Mouse (Mus musculus): Measurements from ENCODE around the gene Aurkb.
"Not testable (repeated sequence)": the region's sequence is repeated elsewhere in the genome, so short reads cannot be mapped to it uniquely, and the experiment has no call there.

Gene Aurkb

DNA sequence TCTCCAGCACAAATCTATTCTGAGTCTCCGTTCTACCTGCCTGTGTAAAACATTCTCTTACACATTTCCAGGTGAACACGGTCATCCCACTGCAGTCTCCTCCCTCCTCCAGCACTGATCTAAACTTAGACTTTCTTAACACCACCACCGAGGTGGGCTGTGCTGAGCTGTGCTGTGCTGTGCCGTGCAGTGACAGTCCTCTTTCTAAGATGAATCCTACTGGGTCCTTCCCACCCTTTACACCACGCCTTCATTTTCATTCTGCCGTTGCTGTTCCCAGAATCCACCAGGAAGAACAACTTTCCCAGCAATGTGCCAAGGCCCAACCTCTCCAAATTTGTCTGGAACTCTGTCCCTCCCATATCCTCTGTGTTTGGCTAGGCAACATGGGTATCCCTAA lies 40.9 kb downstream of the Aurkb start:
- no peak for DNase-seq

DNA sequence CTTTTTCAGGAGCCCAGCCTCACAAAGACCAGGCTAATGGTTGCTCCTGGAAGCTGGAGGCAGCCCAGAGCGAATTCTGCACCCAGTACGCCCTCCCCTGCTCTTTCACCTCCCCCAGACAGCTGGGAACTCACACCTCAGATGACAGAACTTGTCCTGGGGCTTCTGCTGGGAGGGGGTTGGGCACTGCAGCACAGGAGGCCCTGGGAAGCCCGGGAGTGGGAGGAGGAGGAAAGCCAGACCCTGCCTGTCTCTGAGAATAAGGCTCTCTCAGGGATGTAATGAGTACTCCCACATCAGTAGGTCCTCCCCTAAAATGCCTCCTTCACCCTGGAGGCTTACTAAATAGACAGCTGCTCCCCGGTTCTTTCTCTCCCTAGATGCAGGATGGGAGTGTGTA lies 41.6 kb downstream of the Aurkb start:
- peak; percentile 32 for DNase-seq

DNA sequence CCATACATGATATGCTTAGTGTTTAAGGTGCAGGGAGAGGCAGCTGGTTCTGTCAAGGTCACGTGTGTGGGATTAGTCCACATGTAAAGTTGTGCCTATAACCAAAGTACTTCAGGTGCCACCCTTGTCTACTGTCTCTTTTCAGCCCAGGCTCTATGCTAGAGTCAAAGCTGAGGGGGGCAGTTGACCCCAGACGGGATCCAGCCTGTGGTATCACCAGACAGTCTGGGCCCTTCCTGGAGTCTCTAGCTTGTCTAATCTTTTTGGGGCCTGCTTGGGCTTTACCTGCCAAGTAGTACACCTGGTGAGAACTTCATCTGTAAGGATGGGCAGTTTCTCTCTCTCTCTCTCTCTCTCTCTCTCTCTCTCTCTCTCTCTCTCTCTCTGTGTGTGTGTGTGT lies 42.1 kb downstream of the Aurkb start:
- no peak for DNase-seq

DNA sequence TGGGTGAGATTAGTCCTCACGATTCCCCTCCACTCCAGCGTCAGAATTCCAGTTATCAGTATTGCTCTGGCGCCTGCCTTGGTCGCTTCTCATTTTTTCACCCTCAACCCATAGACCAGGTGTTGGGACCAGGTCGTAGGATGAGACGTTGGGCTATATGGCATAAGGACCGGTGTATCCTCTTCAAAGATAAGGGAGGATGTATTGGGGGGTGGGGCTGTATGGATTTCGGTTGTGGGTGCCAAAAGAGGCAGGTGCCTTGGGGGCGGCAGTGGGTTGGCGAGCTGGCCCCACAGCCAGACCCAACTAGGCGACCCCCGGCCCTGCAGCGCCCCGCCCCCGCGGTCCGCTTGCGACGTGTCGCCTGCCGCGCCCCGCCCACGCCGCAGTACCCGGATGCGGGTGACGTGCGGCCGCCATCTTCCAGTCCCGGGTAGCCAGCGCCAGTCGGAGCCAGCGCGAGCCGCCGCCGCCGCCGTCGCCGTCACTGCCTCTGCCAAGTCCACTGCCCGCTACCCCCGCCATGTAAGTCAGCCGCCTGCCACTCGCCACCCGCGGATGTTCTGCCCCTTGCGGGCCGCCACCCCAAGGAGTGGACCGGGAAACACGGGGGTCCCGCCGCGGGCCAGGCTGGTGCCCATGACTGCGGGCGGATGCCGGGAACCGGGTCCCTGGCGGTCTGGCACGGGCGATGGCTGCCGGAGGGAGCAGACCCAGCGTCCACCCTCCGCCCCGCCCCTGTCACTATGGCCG lies 42.8 kb downstream of the Aurkb start, which contains the start of gene Vamp2:
Gene Vamp2 (plus strand): TSS at position 388 of the 753 bp plus-strand sequence.
- peak; percentile 89 for DNase-seq

DNA sequence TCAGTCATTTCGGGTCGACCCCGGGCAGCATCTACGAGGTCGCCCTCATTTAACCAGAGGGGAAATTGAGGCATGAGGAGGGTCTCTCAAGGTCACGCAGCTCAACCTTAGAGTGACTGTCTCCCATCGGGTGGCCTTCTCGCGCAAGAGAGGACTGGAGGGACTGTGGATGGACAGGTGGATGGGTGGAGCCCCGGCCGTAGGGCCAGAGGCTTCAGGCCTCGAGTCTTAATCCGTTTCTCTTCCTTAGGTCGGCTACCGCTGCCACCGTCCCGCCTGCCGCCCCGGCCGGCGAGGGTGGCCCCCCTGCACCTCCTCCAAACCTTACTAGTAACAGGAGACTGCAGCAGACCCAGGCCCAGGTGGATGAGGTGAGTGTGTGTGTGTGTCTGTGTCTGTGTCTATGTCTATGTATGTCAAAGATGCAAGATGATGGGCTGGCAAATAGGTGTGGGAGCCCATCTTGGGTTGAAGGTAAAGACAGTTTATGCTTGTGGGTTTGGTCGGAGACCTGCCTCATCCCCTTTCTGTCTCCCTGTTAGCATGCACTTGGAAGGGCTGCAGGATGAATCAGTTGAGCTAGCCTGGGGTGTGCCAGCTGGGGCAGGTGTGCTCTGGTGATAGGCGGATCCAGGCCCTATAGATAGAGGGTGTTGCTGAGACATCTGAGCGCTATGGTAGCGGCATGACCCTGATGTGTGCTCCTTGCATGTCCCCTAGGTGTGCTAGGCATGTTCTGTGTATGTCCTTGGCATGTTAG lies 43.6 kb downstream of the Aurkb start:
- peak; percentile 74 for DNase-seq

DNA sequence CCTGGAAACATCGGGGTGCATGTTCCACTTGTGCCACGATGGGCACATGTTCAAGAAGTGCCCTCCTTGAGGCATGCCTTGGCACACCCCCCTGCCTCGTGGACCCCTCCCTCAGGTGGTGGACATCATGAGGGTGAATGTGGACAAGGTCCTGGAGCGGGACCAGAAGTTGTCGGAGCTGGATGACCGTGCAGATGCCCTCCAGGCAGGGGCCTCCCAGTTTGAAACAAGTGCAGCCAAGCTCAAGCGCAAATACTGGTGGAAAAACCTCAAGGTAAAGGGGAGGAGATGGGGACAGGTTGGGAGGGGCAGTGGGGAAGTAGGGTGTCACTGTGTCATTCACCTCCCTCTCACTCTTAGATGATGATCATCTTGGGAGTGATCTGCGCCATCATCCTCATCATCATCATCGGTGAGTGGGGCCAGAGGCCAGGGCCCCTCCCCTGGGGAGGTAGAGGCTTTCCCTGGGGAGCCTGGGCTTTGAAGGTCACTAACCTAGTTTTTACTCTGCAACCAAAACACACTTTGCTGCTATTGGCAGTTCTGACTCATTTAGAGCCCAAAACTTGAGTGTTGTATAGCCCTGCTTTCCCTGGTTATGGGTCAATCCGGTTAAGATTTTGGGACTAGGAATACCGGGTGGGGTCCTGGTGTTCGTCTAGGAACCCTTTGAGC lies 44.3 kb downstream of the Aurkb start:
- DNase-seq = no peak

DNA sequence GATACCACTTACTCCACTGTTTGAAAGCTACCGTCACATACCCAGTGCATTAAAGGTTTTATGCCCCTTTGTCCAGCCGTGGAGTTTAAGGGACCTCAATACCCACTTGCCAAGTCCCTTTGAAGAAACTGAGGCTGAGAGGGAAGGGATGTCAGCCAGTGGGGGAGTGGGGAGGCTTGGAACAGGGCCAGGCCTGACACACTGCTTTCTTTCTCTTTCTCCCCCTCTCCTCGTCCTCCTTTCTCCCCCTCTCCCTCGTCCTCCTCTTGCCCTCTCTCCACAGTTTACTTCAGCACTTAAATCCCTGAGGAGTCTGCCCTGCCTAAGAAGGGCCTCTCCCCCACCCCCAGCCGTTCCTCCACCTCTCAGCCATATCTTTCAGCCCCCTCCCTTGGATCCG lies 44.9 kb downstream of the Aurkb start:
- no peak for DNase-seq

DNA sequence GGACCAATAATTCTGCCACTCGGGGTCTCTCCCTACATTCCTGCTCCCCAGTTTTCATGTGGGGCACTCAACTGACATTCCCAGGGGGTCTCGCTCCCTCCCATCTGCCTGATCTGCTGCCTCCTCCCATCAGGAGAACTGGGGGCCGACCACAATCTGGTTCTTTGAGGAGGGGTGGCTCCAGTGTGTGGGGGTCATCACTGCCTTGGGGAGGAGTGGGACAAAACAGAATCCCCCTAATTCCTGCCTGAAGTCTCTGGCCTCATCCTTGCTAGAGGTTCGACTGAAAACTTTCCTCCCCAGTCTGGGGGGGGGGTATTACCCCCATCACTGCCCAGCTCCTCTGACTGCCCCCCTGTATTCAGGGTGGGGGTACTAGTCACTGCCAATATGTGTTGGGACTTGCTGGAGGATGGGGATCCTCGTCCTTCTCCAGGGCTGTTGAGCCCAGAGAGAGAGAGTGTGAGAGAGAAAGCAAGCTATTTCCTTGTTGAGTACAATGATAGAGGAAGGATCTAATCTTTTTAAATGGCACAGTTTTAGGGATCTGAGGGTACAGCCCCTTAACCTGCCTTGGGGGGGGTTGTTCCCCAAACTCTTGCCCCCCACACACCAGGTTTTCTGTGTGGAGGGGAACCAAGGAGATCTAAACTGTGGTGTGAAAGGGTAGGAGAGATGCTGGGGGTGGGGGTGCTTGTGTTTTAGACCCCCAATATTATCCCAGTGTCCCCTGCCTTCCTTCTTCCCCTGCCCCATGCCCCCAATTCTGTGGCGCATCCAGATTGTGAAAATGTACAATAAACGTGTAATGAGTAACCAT lies 46.3 kb downstream of the Aurkb start:
- DNase-seq = no peak

DNA sequence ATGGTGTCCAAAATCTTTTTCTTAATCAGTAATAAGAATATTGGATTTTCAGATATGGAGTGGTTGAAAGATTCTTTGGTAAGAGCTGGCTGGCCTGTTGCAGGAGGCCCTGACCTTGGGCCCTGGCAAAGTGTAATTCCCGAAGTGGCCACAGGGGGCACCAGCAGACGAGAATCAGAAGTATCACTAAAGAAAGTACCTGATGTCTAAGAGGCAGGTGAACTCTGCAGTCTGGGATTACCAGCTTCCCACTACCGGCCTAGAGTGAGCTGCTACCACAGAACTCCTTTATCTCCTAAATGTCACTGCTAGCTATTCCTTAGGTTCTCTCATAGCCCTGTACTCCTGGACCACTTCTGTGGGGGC lies 46.9 kb downstream of the Aurkb start:
- peak; percentile 88 for DNase-seq

DNA sequence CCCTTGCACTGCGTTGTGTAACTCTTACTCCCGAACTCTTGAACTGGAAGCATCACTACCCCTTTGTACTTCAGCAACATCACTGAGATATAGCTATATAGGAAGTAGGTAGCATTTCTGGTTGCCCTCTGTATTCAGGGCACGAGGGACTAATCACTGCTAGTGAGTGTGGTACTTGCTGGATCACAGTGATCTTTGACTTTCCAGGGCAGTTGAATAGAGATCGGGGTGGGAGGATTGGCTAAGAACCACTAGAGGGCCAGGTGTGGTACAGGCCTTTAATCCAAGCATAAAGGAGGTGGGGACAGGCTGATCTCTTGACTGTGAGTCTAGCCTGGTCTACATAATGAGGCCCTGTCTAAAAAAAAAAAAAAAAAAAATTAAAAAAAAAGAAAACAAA lies 47.4 kb downstream of the Aurkb start:
- DNase-seq = no peak

DNA sequence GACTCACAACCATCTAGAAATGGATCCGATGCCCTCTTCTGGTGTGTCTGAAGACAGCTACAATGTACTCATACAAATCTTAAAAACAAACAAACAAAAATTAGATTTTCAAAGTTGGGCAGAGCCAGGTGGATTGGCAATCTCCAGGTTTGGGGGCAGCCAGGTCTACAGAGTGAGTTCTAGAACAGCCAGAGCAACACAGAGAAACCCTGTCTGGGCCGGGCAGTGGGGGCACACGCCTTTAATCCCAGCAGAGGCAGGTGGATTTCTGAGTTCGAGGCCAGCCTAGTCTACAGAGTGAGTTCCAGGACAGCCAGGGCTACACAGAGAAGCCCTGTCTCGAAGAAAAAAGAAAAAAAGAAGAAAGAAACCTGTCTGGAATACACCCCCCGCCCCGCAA lies 48.4 kb downstream of the Aurkb start:
- not testable (repeated sequence) for DNase-seq

DNA sequence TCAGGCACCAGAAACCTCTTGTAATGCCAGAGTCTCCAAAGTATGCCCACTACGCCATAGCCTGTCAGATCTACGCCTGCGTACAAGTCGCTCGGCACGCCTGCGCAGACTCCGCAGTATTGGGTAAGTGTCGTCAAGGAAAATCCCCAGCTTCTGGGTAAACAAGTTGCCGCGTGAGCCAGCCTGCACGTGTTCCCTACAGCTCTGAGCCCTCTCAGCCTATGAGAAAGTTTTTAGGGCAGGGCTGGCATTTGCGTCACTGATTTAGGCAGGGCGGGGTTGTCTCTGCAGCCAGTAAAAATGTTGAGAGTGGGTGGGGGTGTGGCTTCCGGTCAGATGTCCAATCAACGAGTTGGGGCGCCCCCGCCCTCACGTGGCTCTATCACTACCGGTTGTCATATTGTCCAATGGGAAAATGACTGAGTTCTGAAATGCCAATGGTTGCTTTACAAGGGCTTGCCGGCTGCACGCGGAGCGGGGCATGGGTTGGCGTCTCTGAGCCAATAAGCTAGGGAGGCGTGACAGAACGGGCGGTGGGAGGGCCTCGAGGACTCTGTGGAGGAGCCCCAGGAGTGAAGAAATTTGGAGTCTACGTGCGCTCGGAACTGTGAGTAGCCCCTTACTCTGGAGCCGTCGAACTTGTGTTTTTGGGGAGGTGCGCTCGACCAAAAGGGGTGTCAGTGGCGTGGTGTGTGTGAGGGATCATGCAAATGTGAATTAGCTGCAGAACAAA lies 49.4 kb downstream of the Aurkb start, which contains the start of gene Per1:
Gene Per1 (plus strand): TSS at position 521 of the 733 bp plus-strand sequence.
- DNase-seq = peak; percentile 98

DNA sequence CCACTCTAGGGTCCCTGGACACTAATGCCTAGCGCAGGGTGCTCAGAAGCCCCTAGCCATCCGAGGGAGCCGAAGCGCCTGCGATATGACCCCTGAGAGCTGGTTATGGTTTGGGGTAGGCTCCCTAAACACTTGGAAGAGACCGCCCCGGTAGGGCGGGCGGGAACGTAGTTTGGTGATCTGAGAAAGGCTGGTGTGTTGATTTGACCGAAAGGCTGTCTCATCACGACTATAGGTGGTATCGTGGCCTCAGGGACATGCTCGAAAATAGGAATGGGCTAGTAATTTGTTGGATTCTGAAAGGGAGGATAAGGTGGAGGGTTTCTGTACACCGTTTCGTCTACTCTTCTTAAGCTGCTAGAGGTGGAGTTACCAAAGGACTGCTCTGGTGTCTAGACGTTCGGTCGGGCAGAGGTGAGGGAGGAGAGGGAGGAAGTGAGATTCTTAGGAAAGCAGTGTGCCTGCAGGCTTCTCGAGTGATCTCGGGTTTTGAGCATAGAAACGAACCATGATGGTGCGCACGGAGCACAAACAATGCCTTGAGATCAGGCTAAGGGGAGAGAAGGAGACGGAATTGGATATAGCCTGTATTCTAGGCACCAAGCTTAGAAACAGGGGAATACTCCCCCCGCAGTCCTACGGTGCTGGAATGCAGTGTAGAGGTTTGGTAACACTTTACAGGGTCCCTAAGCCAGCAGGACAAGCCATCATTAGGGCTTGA lies 50.2 kb downstream of the Aurkb start:
- peak; percentile 54 for DNase-seq

DNA sequence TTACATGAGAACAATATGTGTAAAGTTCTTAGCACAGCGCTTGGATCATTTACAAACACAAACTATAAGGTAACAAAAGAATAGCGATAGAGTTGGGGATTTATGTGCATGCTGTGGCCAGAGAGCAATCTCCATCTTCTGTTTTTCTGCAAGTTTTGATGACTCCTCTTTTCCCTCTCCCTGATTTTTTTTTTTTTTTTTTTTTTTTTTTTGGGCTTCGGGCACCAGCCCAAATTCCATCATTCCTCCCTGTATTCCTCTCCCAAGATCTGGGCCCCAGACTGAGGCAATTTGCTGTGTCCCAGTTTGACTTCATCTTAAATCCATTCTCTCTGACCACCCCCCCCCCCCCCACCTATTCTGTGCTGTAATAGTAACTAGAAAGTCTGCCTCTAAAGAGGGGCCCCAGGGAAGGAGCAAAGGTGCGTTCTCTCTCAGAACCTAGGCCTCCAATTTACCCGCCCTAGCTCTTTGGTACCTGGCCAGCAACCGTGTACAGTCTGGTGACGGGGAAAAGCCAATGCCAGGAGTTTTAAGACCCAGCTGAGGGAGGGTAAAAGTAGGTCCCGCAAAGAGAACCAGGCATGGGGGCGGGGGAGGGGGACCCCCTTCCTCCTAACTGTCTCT lies 51.0 kb downstream of the Aurkb start:
- DNase-seq = no peak

DNA sequence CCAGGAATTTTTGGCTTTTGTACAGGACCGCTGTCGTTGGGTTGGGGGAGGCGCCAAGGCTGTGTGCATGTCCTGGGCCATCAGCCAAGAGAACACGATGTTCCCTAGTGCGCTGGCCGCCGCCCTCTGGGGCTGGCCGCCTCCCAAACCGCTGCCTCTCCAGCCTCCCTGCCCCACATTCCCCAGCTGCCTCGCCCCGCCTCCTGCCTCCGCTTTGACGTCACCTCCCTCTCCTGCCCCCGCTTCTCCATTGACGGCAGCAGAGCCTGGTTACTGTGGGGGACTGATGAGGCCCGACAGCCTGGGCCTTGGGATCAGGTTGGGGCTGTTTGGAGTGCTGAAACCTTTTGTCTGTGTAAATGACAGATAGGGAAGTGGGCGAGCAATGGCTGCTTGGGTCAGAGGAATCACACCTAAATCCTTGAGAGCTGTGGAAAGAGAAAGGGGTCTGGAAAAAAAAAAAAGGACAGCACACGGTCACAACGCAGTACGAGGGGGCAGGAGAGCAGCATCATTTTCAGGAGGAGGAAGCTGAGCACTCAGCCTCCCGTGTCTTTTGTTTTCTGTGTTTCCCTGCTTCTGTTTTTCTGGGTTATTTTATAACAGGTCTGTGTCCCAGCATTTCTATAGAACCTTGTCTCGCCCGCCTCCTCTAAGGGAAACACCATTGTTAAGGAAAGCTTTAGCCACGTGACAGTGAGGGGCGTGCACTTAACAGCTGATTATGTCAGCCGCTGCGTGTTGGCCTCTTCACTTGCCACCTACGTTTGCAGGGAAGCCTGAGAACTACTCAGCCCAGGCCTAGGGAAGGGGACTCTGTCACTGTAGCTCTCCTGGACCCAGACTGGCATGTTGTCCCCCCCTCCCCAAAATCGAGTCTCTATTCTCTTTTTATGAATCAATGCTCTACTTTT lies 51.8 kb downstream of the Aurkb start:
- DNase-seq = peak; percentile 96

DNA sequence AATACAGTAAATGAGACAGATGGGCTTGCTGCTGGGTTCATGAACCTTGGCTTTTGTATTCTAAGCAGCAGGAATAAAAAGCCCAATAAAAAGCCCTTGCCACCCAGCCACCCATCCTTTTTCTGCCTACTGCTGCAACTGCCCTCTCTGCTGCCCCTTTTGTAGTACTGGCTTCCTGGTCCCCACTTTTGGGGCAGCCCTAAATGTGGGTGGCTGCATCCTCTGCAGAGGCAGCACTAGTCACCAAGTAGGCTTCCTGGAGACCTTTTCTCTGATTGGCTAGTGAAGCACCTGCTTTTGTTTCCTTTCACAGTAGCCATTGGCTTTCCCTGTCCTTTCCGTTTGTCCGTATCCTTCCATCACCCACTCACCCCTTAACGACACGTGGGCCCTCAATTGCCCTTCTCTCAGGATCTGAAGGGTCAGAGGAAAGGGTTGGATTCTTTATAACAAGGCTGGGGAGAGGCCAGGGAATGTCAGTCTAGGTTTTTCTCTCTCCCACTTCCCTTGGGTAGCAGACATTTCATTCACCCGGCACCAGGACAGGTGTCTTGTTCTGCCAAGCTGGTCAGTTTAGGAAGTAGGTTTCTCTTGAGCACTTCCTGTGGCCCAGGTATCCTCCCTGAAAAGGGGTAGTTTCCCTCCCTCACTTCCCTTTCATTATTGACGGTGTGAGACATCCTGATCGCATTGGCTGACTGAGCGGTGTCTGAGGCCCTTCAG lies 52.8 kb downstream of the Aurkb start:
- DNase-seq = no peak

DNA sequence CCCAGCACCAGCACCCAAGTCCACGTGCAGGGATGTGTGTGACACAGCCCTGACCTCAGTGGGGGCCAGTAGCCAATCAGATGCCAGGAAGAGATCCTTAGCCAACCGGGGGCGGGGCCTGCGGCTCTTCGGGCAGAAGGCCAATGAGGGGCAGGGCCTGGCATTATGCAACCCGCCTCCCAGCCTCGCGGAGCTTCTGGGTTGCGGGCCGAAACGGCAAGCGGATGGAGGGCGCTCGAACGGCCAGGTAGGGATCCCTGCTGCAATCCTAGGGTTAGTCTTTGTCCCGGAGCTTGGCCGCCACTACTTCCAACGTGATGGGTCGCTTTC lies 53.3 kb downstream of the Aurkb start:
- DNase-seq = peak; percentile 97

DNA sequence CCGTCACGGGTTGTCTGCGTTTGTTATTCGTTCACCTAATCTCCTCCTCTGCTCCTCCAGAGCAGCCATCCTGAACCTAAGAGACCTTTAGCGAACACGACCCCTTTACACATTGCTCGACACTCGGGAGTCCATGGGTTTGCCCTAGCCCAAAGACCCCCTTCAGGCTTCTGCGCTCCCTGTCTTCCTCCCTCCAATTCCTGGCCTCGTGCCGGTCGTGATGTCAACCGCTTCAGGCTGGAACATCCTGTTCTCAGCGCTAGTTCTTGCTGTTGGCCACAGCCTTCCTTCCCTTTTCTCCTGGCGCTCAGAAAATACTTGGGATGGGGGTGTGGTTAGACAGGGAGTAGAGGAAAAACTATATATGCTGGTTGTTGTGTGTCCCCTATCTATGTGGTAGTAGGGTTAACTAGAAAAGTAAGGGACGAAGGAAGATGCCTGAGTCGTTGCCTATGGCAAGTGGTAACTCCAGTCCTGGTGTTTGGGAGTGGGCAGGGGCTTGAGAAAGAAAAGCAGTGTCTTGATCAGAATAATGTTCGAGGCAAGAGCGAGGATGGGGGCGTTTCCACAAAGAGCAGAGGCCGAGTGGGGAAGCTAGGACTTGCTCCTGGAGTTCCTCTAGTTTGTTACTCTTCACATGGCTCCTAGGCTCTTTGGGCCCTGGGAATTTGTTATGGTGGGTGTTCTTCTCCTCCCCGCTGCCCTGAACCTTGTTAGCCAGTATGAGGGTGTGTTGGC lies 53.9 kb downstream of the Aurkb start:
- peak; percentile 39 for DNase-seq
